Mouse (Mus musculus) MEL (cell line): ENCODE data around the gene Itga5.

Experiments
- CHD2 ChIP-seq: IDR thresholded peaks from 2 replicates; pipeline ENCODE4 v1.6.1; 2011; ENCODE audit warnings: low read length, improper control_type of control experiment
- CTCF ChIP-seq, 3 experiments: IDR thresholded peaks in 2 of 3; conservative IDR thresholded peaks in 1 of 3; 2 replicates each; pipeline ENCODE4 v1.5.1; 2011 to 2012; ENCODE audit warnings: low read length in 3 of 3, low read depth in 2 of 3, mild to moderate bottlenecking in 2 of 3, improper control_type of control experiment in 1 of 3, inconsistent platforms in 1 of 3, mixed read lengths in 1 of 3, moderate library complexity in 1 of 3; ENCODE audit not compliant: control insufficient read depth in 1 of 3, insufficient read depth in 1 of 3, poor library complexity in 1 of 3, severe bottlenecking in 1 of 3
- ETS1 ChIP-seq: IDR thresholded peaks from 2 replicates; pipeline ENCODE4 v1.6.1; 2012; ENCODE audit warnings: low read depth, mild to moderate bottlenecking, inconsistent platforms, low read length, improper control_type of control experiment, moderate library complexity
- GATA1 ChIP-seq: IDR thresholded peaks from 2 replicates; pipeline ENCODE4 v1.6.1; 2011; ENCODE audit warnings: low read depth, low read length, improper control_type of control experiment
- MYC ChIP-seq: IDR thresholded peaks from 2 replicates; pipeline ENCODE4 v1.6.1; 2011; ENCODE audit warnings: low read depth, mild to moderate bottlenecking, low read length, improper control_type of control experiment, moderate library complexity
- POLR2A ChIP-seq, 2 experiments: IDR thresholded peaks; 2 replicates each; pipeline ENCODE4 v1.6.1; 2011 to 2012; ENCODE audit warnings: low read length in 2 of 2, mild to moderate bottlenecking in 2 of 2, control low read depth in 1 of 2, improper control_type of control experiment in 1 of 2, low read depth in 1 of 2, moderate library complexity in 1 of 2; ENCODE audit not compliant: control insufficient read depth in 1 of 2, insufficient read depth in 1 of 2, poor library complexity in 1 of 2
- RCOR1 ChIP-seq: IDR thresholded peaks from 2 replicates; pipeline ENCODE4 v1.6.1; 2012; ENCODE audit warnings: low read depth, mild to moderate bottlenecking, inconsistent platforms, low read length, improper control_type of control experiment
- SIN3A ChIP-seq: IDR thresholded peaks from 2 replicates; pipeline ENCODE4 v1.6.1; 2012; ENCODE audit warnings: low read length, improper control_type of control experiment, inconsistent platforms
- TCF12 ChIP-seq: IDR thresholded peaks from 2 replicates; pipeline ENCODE4 v1.6.1; 2014; ENCODE audit warnings: low read depth, mild to moderate bottlenecking, inconsistent platforms, low read length, improper control_type of control experiment, moderate library complexity
- ZNF384 ChIP-seq: IDR thresholded peaks from 2 replicates; pipeline ENCODE4 v1.6.1; 2012; ENCODE audit warnings: low read depth, mild to moderate bottlenecking, inconsistent platforms, low read length, improper control_type of control experiment

DNA sequence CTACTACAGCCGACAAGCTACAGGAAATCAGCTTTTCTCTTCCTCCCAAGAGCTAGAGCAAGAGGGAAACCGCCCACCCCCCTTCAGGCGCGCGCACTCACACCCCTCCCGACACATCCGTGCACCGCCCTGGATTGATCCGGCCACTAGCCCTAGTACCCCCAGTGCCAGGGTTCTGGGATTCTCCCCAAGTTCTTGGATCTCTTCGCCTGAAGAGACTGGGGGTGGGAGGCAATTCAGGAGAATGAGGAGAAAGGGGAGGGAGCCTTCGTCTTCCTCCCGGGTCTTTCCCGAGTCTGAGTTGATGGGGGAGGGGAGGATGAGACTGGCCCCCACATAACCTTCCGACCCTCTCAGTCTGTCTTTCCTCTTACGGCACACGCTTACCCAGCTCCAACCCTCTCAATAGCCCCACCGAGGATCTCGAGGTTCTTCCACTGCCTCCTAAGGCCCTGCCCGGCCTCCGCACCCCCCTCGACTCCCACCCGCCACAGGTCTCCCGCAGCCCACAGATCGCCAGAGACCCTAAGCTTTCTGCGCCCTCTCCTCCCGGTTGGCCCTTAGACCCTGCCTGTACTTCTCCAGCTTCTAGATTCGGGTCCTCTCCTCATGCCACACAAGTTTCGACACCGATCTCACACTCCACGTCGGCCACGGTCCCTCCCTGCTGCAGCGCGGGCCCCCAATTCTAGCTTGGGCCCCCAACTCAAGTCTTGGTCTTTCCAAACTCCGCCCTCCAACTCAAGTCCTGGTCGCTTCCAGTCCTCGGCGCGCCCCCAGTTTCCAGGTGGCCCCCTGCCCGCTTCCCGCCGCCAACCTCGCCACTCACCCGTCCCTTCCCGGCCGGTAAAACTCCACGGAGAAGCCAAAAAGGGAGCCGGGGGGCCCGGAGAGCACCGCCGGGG is 840 bp downstream of the Itga5 start:
- peak in 1 of 2 experiments; percentile 8; a peak in 1 of 4 replicates for TF ChIP-seq POLR2A (IDR thresholded peaks at IDR 0.05; ENCODE audit: control insufficient read depth in 1 of 2, insufficient read depth in 1 of 2, low read depth in 1 of 2, low read length in 2 of 2, poor library complexity in 1 of 2)
- no peak for TF ChIP-seq CTCF (IDR thresholded peaks at IDR 0.05 in 2 of 3, conservative IDR thresholded peaks at IDR 0.05 in 1 of 3; ENCODE audit: control insufficient read depth in 1 of 3, insufficient read depth in 1 of 3, low read depth in 2 of 3, low read length in 3 of 3, poor library complexity in 1 of 3, severe bottlenecking in 1 of 3)
- 0 out of 2 replicates have a peak, but pooled peaks have one; percentile 5 for TF ChIP-seq SIN3A
- no peak for TF ChIP-seq TCF12
- no peak for TF ChIP-seq CHD2
- no peak for TF ChIP-seq GATA1
- no peak for TF ChIP-seq RCOR1
- no peak for TF ChIP-seq ETS1
- no peak for TF ChIP-seq ZNF384
- no peak for TF ChIP-seq MYC
